In the genomic region with DNA sequence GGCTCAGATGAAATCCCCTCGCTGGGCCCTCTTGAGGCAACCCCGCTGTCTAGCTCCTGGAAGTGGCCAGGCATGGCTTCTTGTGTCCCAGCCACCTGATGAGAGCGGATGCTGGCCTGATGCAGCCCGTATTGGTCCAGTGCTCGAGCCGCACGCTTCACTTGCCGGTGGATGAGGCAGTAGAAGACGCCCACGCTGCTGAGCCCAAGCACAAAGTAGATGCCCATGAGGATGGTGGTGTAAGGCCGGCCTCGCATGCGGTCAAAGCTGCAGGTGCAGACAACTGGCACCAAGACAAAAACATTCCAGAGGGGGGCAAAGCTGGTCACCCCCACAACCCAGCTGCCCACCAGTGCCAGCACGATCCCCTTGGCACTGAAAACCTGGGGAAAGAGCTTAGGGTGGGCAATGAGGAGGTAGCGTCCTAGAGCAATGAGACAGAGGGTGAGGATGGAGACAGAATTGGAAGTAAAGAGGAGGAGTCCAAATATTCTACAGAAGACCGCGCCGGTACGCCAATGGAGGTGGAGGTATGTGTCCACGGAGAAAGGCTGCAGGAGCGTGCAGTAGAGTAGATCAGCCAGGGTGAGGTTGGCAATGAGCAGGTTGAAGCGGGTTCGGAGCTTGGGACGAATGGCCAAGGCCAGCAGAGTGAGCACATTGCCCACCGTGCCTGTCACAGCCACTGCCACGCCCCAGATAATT, we compare ENCODE assay signal across 8 mouse cellular contexts. TPM values are rescaled to one million over a fixed set of nuclear protein-coding genes. Genes with fewer than 3 reads are reported as not detected.
DNase-seq lines count a peak whose midpoint lies in the region; ATAC-seq lines count a peak whose summit lies in the region.
"Had no signal": no experiment of that assay in that cellular context is flagged by ENCODE, and none has a peak within 500 bp of the region (broad histone marks: within the 10 kb centered on the region; RNA-seq: fewer than 3 reads in every experiment).

No protein-coding gene starts in this region.

- H3K27me3 ChIP-seq in kidney, embryonic 16.5 days (ENCODE audit: insufficient read depth, low read length) = no peaks in the 10 kb centered on the region
- H3K27me3 ChIP-seq in embryonic facial prominence, embryonic 14.5 days (replicated peaks; ENCODE audit: control insufficient read depth, insufficient read depth, low read length) = no peaks in the 10 kb centered on the region
- no peaks in the 10 kb centered on the region for H3K27me3 ChIP-seq in intestine, embryonic 15.5 days (replicated peaks)
- no peaks in the 10 kb centered on the region; the same call in 1 of the 2 replicates for H3K27me3 ChIP-seq in midbrain, embryonic 16.5 days (ENCODE audit: control insufficient read depth, insufficient read depth, low read depth, low read length)

- peak overlapping the region; percentile 37 for H3K4me2 ChIP-seq in kidney, embryonic 16.5 days (replicated peaks; ENCODE audit: low read depth, low read length)
- peak overlapping the region; percentile 13; the same call in 1 of the 2 replicates for H3K4me2 ChIP-seq in embryonic facial prominence, embryonic 14.5 days (ENCODE audit: low read depth, low read length)
- peak overlapping the region; percentile 40 for H3K4me2 ChIP-seq in intestine, embryonic 15.5 days (replicated peaks)
- peak overlapping the region; percentile 10; the same call in 1 of the 2 replicates for H3K4me2 ChIP-seq in midbrain, embryonic 16.5 days (ENCODE audit: low read length)

- H3K9ac ChIP-seq in kidney, embryonic 16.5 days (replicated peaks; ENCODE audit: low read length) = peak overlapping the region; percentile 59
- 0 out of 2 replicates have a peak overlapping the region, but pooled peaks have one; percentile 34 for H3K9ac ChIP-seq in embryonic facial prominence, embryonic 14.5 days (ENCODE audit: low read depth, low read length)
- peak overlapping the region; percentile 18; the same call in 1 of the 2 replicates for H3K9ac ChIP-seq in intestine, embryonic 15.5 days
- H3K9ac ChIP-seq in midbrain, embryonic 16.5 days (ENCODE audit: low read depth, low read length) = peak overlapping the region; percentile 56

- H3K9me3 ChIP-seq in kidney, embryonic 16.5 days (ENCODE audit: low read length) = no peaks in the 10 kb centered on the region
- no peaks in the 10 kb centered on the region for H3K9me3 ChIP-seq in embryonic facial prominence, embryonic 14.5 days (ENCODE audit: control insufficient read depth, low read length)
- H3K9me3 ChIP-seq in intestine, embryonic 15.5 days = no peaks in the 10 kb centered on the region
- H3K9me3 ChIP-seq in midbrain, embryonic 16.5 days (replicated peaks; ENCODE audit: control insufficient read depth, low read length, poor library complexity, severe bottlenecking) = no peaks in the 10 kb centered on the region

- no peak for DNase-seq in kidney, postnatal 14 days
- no peak for DNase-seq in embryonic facial prominence, embryonic 14.5 days (ENCODE audit: low spot score)
- no peak for DNase-seq in spleen, adult 18-20 months
- DNase-seq in urinary bladder, postnatal 14 days (ENCODE audit: low spot score) = no peak
- DNase-seq: cerebellum, postnatal 10 days had no signal

- H3K27ac ChIP-seq in kidney, embryonic 16.5 days (ENCODE audit: low read length) = peak overlapping the region; percentile 27; the same call in 1 of the 2 replicates
- H3K27ac ChIP-seq in embryonic facial prominence, embryonic 14.5 days (replicated peaks; ENCODE audit: low read depth, low read length) = no peak overlapping the region
- H3K27ac ChIP-seq in intestine, embryonic 15.5 days = no peak overlapping the region
- H3K27ac ChIP-seq in midbrain, embryonic 16.5 days (ENCODE audit: low read length) = no peak overlapping the region

- H3K4me3 ChIP-seq in kidney, embryonic 16.5 days (ENCODE audit: low read length) = no peak overlapping the region
- H3K4me3 ChIP-seq in embryonic facial prominence, embryonic 14.5 days (ENCODE audit: low read depth, low read length) = no peak overlapping the region
- 0 out of 2 replicates have a peak overlapping the region, but pooled peaks have one; percentile 4 for H3K4me3 ChIP-seq in intestine, embryonic 15.5 days (replicated peaks)
- H3K4me3 ChIP-seq in midbrain, embryonic 16.5 days (ENCODE audit: low read depth, low read length) = no peak overlapping the region

- ATAC-seq in kidney, embryonic 16.5 days (ENCODE audit: low FRiP score, low TSS enrichment) = no peak
- ATAC-seq in embryonic facial prominence, embryonic 14.5 days (ENCODE audit: low read depth) = no peak
- ATAC-seq in intestine, embryonic 15.5 days = no peak
- ATAC-seq in midbrain, embryonic 16.5 days = no peak

- H3K4me1 ChIP-seq in kidney, embryonic 16.5 days (ENCODE audit: insufficient read depth, low read length) = peaks cover 54% of the 10 kb centered on the region
- peaks cover 16% of the 10 kb centered on the region for H3K4me1 ChIP-seq in embryonic facial prominence, embryonic 14.5 days (ENCODE audit: control insufficient read depth, insufficient read depth, low read length)
- peaks cover 35% of the 10 kb centered on the region for H3K4me1 ChIP-seq in intestine, embryonic 15.5 days (replicated peaks)
- H3K4me1 ChIP-seq in midbrain, embryonic 16.5 days (ENCODE audit: control insufficient read depth, insufficient read depth, low read length) = peaks cover 29% of the 10 kb centered on the region

- WGBS in kidney, embryonic 16.5 days = 60% methylated on average over 26 of the region's 26 CpGs
- WGBS in embryonic facial prominence, embryonic 14.5 days = 64% methylated on average over 26 of the region's 26 CpGs
- WGBS in intestine, embryonic 15.5 days = 67% methylated on average over 26 of the region's 26 CpGs
- 61% methylated on average over 26 of the region's 26 CpGs for WGBS in midbrain, embryonic 16.5 days

- H3K36me3 ChIP-seq in kidney, embryonic 16.5 days (ENCODE audit: insufficient read depth, low read length) = no peaks in the 10 kb centered on the region
- no peaks in the 10 kb centered on the region for H3K36me3 ChIP-seq in embryonic facial prominence, embryonic 14.5 days (ENCODE audit: control insufficient read depth, insufficient read depth, low read length)
- no peaks in the 10 kb centered on the region for H3K36me3 ChIP-seq in intestine, embryonic 15.5 days
- H3K36me3 ChIP-seq in midbrain, embryonic 16.5 days (ENCODE audit: control insufficient read depth, insufficient read depth, low read length) = no peaks in the 10 kb centered on the region

RNA-seq across cellular contexts. Expression of a gene that starts 1.4 kb away (rescaled TPM):
- 0.30 and 0.67 TPM in 2 replicates for polyA plus RNA-seq in kidney, embryonic 16.5 days (2015; fragmentation: Nextera tagmentation; extraction: Ambion mirVana)
- 0.13 and 0.47 TPM in 2 replicates for polyA plus RNA-seq in embryonic facial prominence, embryonic 14.5 days (2014; fragmentation: Nextera tagmentation; extraction: Ambion mirVana)
- 0.20 and 0.29 TPM in 2 replicates for polyA plus RNA-seq in intestine, embryonic 15.5 days (2015; fragmentation: Nextera tagmentation; extraction: Ambion mirVana)
- polyA plus RNA-seq in midbrain, embryonic 16.5 days (2015; fragmentation: Nextera tagmentation; extraction: Ambion mirVana) = 0.40 and 0.64 TPM in 2 replicates

RNA-seq across cellular contexts. Expression of a gene that starts 30.9 kb away (rescaled TPM):
- 12.4 and 14.4 TPM in 2 replicates for polyA plus RNA-seq in kidney, embryonic 16.5 days (2015; fragmentation: Nextera tagmentation; extraction: Ambion mirVana)
- polyA plus RNA-seq in embryonic facial prominence, embryonic 14.5 days (2014; fragmentation: Nextera tagmentation; extraction: Ambion mirVana) = 18.4 and 19.0 TPM in 2 replicates
- polyA plus RNA-seq in intestine, embryonic 15.5 days (2015; fragmentation: Nextera tagmentation; extraction: Ambion mirVana) = 5.6 TPM in 2 replicates
- polyA plus RNA-seq in midbrain, embryonic 16.5 days (2015; fragmentation: Nextera tagmentation; extraction: Ambion mirVana) = 20.1 and 22.7 TPM in 2 replicates

RNA-seq across cellular contexts. Expression of a gene that starts 36.5 kb away (rescaled TPM):
- 324 and 333 TPM in 2 replicates for polyA plus RNA-seq in kidney, embryonic 16.5 days (2015; fragmentation: Nextera tagmentation; extraction: Ambion mirVana)
- polyA plus RNA-seq in embryonic facial prominence, embryonic 14.5 days (2014; fragmentation: Nextera tagmentation; extraction: Ambion mirVana) = 274 and 289 TPM in 2 replicates
- polyA plus RNA-seq in intestine, embryonic 15.5 days (2015; fragmentation: Nextera tagmentation; extraction: Ambion mirVana) = 259 and 262 TPM in 2 replicates
- 200 and 205 TPM in 2 replicates for polyA plus RNA-seq in midbrain, embryonic 16.5 days (2015; fragmentation: Nextera tagmentation; extraction: Ambion mirVana)

RNA-seq across cellular contexts. Expression of a gene that starts 50.8 kb away (rescaled TPM):
- polyA plus RNA-seq in kidney, embryonic 16.5 days (2015; fragmentation: Nextera tagmentation; extraction: Ambion mirVana) = 3.8 and 4.2 TPM in 2 replicates
- polyA plus RNA-seq in embryonic facial prominence, embryonic 14.5 days (2014; fragmentation: Nextera tagmentation; extraction: Ambion mirVana) = 2.1 and 2.5 TPM in 2 replicates
- polyA plus RNA-seq in intestine, embryonic 15.5 days (2015; fragmentation: Nextera tagmentation; extraction: Ambion mirVana) = 3.5 and 4.9 TPM in 2 replicates
- 0.52 and 0.68 TPM in 2 replicates for polyA plus RNA-seq in midbrain, embryonic 16.5 days (2015; fragmentation: Nextera tagmentation; extraction: Ambion mirVana)

RNA-seq across cellular contexts. Expression of a gene that starts 57.5 kb away (rescaled TPM):
- 40.7 and 44.3 TPM in 2 replicates for polyA plus RNA-seq in kidney, embryonic 16.5 days (2015; fragmentation: Nextera tagmentation; extraction: Ambion mirVana)
- 63.4 TPM in 2 replicates for polyA plus RNA-seq in embryonic facial prominence, embryonic 14.5 days (2014; fragmentation: Nextera tagmentation; extraction: Ambion mirVana)
- polyA plus RNA-seq in intestine, embryonic 15.5 days (2015; fragmentation: Nextera tagmentation; extraction: Ambion mirVana) = 44.8 and 45.5 TPM in 2 replicates
- 5.8 and 7.4 TPM in 2 replicates for polyA plus RNA-seq in midbrain, embryonic 16.5 days (2015; fragmentation: Nextera tagmentation; extraction: Ambion mirVana)
